Mouse (Mus musculus) limb, embryonic 14.5 days (tissue): ENCODE results near the gene Cldn11. TPM values are rescaled to one million over a fixed set of nuclear protein-coding genes. Genes with fewer than 3 reads are reported as not detected.

Experiments used
- ATAC-seq: fragments of 200-750 bp; cut with Nextera tagmentation; 2 replicates; pipeline ENCODE4 v1.8.0; 2017; ENCODE audit warnings: low read depth, moderate number of reproducible peaks, moderate TSS enrichment; ENCODE audit not compliant: low FRiP score
- DNase-seq: peaks from one replicate; pipeline ENCODE4 v3.0.0-alpha.2; 2015; ENCODE audit warnings: low spot score
- H3K27ac ChIP-seq: fragments of 300-500 bp; sonication (generic); replicated peaks from 2 replicates; pipeline ENCODE4 v1.5.1; 2014; ENCODE audit warnings: low read depth, mild to moderate bottlenecking, low read length, moderate library complexity, mixed read lengths
- H3K27me3 ChIP-seq: fragments of 300-500 bp; sonication (generic); 2 replicates; pipeline ENCODE4 v1.6.1; 2014; ENCODE audit warnings: low read length, mixed read lengths; ENCODE audit not compliant: control insufficient read depth, insufficient read depth
- H3K36me3 ChIP-seq: fragments of 300-500 bp; sonication (generic); 2 replicates; pipeline ENCODE4 v1.6.1; 2014; ENCODE audit warnings: mild to moderate bottlenecking, low read length, moderate library complexity, mixed read lengths; ENCODE audit not compliant: control insufficient read depth, insufficient read depth
- H3K4me1 ChIP-seq: fragments of 300-500 bp; sonication (generic); 2 replicates; pipeline ENCODE4 v1.6.1; 2014; ENCODE audit warnings: antibody characterized with exemption, low read length, mixed read lengths; ENCODE audit not compliant: control insufficient read depth, insufficient read depth
- H3K4me2 ChIP-seq: fragments of 300-500 bp; sonication (generic); replicated peaks from 2 replicates; pipeline ENCODE4 v1.6.1; 2014; ENCODE audit warnings: low read depth, mild to moderate bottlenecking, low read length, moderate library complexity; ENCODE audit not compliant: severe bottlenecking
- H3K4me3 ChIP-seq: fragments of 300-500 bp; sonication (generic); replicated peaks from 2 replicates; pipeline ENCODE4 v1.5.1; 2014; ENCODE audit warnings: low read length
- H3K9ac ChIP-seq: fragments of 300-500 bp; sonication (generic); 2 replicates; pipeline ENCODE4 v1.6.1; 2014; ENCODE audit warnings: mild to moderate bottlenecking, low read depth, low read length, moderate library complexity; ENCODE audit not compliant: severe bottlenecking
- H3K9me3 ChIP-seq: fragments of 300-500 bp; sonication (generic); 2 replicates; pipeline ENCODE4 v1.6.1; 2016; ENCODE audit warnings: low read length; ENCODE audit not compliant: control insufficient read depth
- POLR2A ChIP-seq: fragments of 200-500 bp; IDR thresholded peaks from 2 replicates; pipeline ENCODE4 v1.8.0; 2012; ENCODE audit warnings: inconsistent platforms, mild to moderate bottlenecking, moderate library complexity, borderline replicate concordance; ENCODE audit not compliant: insufficient read depth, insufficient read length; ENCODE audit errors: extremely low read depth
- WGBS: fragments of 180-500 bp; shearing (Covaris S2); extraction: QIAGEN DNeasy Blood & Tissue Kit; methylation state at CpG from one replicate; pipeline ENCODE4 v1.1.7; 2014; 5-methylcytosine and 5-hydroxymethylcytosine counted together
- polyA plus RNA-seq, 2 experiments: library from polyadenylated mRNA; depleted of rRNA in 1 of 2; stranded (reverse) in 1 of 2; unstranded in 1 of 2; fragments of >200 nt; fragmentation: Nextera tagmentation in 1 of 2; extraction: Ambion mirVana in 1 of 2; gene quantifications; 2 replicates each; pipeline versions ENCODE4 v1.2.1 to v1.2.3; 2012 to 2014

Cldn11 gene
- polyA plus RNA-seq (2012; rRNA removed) (9.2 and 14.0 TPM in 2 replicates), polyA plus RNA-seq (2014; fragmentation: Nextera tagmentation; extraction: Ambion mirVana) (10.7 and 13.8 TPM in 2 replicates)

- no peaks in the 10 kb centered on the region for H3K9me3 ChIP-seq
- H3K4me1 ChIP-seq: peaks cover 13% of the 10 kb centered on the region; the same call in 1 of the 2 replicates
- WGBS: under 1% methylated on average over 32 of the region's 33 CpGs
- DNase-seq (peak; percentile 33), ATAC-seq (peak; percentile 68)
- no peaks in the 10 kb centered on the region; the same call in 1 of the 2 replicates for H3K27me3 ChIP-seq
- H3K27ac ChIP-seq: no peak within 1 kb of the TSS
- H3K4me3 ChIP-seq: peak within 1 kb of the TSS; percentile 25
- TF ChIP-seq POLR2A: no peak
- peak within 1 kb of the TSS; percentile 0; the same call in 1 of the 2 replicates for H3K9ac ChIP-seq
- H3K4me2 ChIP-seq: peak within 1 kb of the TSS; percentile 50
- no peaks in the 10 kb centered on the region for H3K36me3 ChIP-seq
Observed at GRCm38 (mm10) chr3:31149706-31150105, at the start of gene Cldn11. Cldn11 (plus strand) TSS chr3:31149920.

- H3K27ac ChIP-seq: no peak overlapping the region
- H3K9me3 ChIP-seq: no peaks in the 10 kb centered on the region
- H3K4me3 ChIP-seq: no peak overlapping the region
- H3K9ac ChIP-seq: no peak overlapping the region
- peaks cover 3% of the 10 kb centered on the region; the same call in 1 of the 2 replicates for H3K36me3 ChIP-seq
- DNase-seq (no peak), ATAC-seq (no peak)
- no peaks in the 10 kb centered on the region for H3K27me3 ChIP-seq
- WGBS: 63% methylated on average over 5 of the region's 5 CpGs
- H3K4me2 ChIP-seq: peak overlapping the region; percentile 29
- H3K4me1 ChIP-seq: peaks cover 24% of the 10 kb centered on the region
- no peak for TF ChIP-seq POLR2A
Observed at GRCm38 (mm10) chr3:31100026-31100425, 49.7 kb upstream of the Cldn11 start.

GRCm38 (mm10) chr3:31100802-31101201, 48.9 kb upstream of the Cldn11 start:
- TF ChIP-seq POLR2A: no peak
- Histone ChIP-seq H3K9me3 (no peaks in the 10 kb centered on the region), H3K4me3 (no peak overlapping the region), H3K27ac (no peak overlapping the region), H3K36me3 (peaks cover 3% of the 10 kb centered on the region; the same call in 1 of the 2 replicates), H3K4me2 (no peak overlapping the region), H3K27me3 (no peaks in the 10 kb centered on the region), H3K4me1 (peaks cover 24% of the 10 kb centered on the region), H3K9ac (no peak overlapping the region)
- DNase-seq (no peak), ATAC-seq (no peak)
- 91% methylated on average over 3 of the region's 3 CpGs for WGBS

GRCm38 (mm10) chr3:31104936-31105335, 44.8 kb upstream of the Cldn11 start:
- ATAC-seq: no peak
- WGBS: 72% methylated on average over 6 of the region's 6 CpGs

DNA sequence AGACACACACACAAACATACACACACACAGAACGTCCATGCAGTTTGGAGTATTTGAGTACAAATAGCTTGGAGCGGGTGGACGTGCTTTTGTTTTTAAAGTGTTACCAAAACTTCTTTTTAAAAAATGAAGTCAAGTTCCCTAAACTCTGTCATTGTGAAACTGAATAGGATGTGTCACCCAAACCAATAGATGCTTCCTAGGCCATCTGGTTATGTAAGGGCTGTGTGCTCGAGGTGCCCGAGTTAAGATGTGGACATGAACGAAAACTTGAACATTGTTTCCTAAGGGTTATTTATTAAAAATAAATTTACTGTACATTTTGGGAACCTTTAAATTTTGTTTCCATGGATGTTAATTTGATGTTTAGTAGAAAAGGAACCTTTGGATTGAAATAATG, 43.1 kb upstream of the Cldn11 start:
- Histone ChIP-seq H3K36me3 (no peaks in the 10 kb centered on the region), H3K27me3 (no peaks in the 10 kb centered on the region), H3K9ac (no peak overlapping the region), H3K4me1 (peaks cover 11% of the 10 kb centered on the region; the same call in 1 of the 2 replicates), H3K4me3 (no peak overlapping the region), H3K4me2 (no peak overlapping the region), H3K9me3 (no peaks in the 10 kb centered on the region), H3K27ac (no peak overlapping the region)
- WGBS: 84% methylated on average over 6 of the region's 6 CpGs
- ATAC-seq (no peak), DNase-seq (no peak)
- TF ChIP-seq POLR2A: no peak

More at GRCm38 (mm10) chr3:31104936-31105335, 44.8 kb upstream of the Cldn11 start:
- no peak for TF ChIP-seq POLR2A
- DNase-seq: no peak
- Histone ChIP-seq H3K9ac (no peak overlapping the region), H3K4me1 (peaks cover 8% of the 10 kb centered on the region), H3K9me3 (no peaks in the 10 kb centered on the region), H3K4me3 (no peak overlapping the region), H3K4me2 (no peak overlapping the region), H3K27me3 (no peaks in the 10 kb centered on the region), H3K27ac (no peak overlapping the region), H3K36me3 (no peaks in the 10 kb centered on the region)
